Mouse (Mus musculus) testis, postnatal 10 days (tissue): ENCODE measurements around the gene Erf.
A peak's percentile ranks its signal among the peaks of the same experiment; 100 is the strongest.

Experiments used
- DNase-seq: peaks from one replicate; pipeline ENCODE4 v3.0.0; 2021; ENCODE audit warnings: low spot score

The Erf gene

GRCm38 (mm10) chr7:25250141-25250972, at the start of gene Erf:
Gene Erf, minus strand, starts transcription at chr7:25250761.
- DNase-seq = peak; percentile 99

- DNase-seq = peak; percentile 90
Measured at GRCm38 (mm10) chr7:25297454-25298325, 47.1 kb upstream of the Erf start, which contains the start of gene Pafah1b3. Gene Pafah1b3, minus strand, starts transcription at chr7:25297986.

GRCm38 (mm10) chr7:25296945-25297453, 46.4 kb upstream of the Erf start:
- peak; percentile 73 for DNase-seq

GRCm38 (mm10) chr7:25294960-25295722, 44.6 kb upstream of the Erf start:
- DNase-seq = peak; percentile 40

- DNase-seq = no peak
Measured at GRCm38 (mm10) chr7:25294495-25294894, 43.9 kb upstream of the Erf start.

- DNase-seq = peak; percentile 51
Measured at GRCm38 (mm10) chr7:25293191-25293739, 42.7 kb upstream of the Erf start.

- DNase-seq = peak; percentile 59
Measured at GRCm38 (mm10) chr7:25292107-25292506, 41.5 kb upstream of the Erf start.

GRCm38 (mm10) chr7:25290911-25291310, 40.4 kb upstream of the Erf start:
- peak; percentile 85 for DNase-seq

GRCm38 (mm10) chr7:25290463-25290862, 39.9 kb upstream of the Erf start:
- DNase-seq = no peak

GRCm38 (mm10) chr7:25289925-25290324, 39.4 kb upstream of the Erf start:
- no peak for DNase-seq

GRCm38 (mm10) chr7:25288721-25289120, 38.2 kb upstream of the Erf start:
- DNase-seq = no peak

GRCm38 (mm10) chr7:25288011-25288410, 37.5 kb upstream of the Erf start:
- no peak for DNase-seq

GRCm38 (mm10) chr7:25286989-25287388, 36.4 kb upstream of the Erf start:
- DNase-seq = peak; percentile 49

GRCm38 (mm10) chr7:25285511-25286238, 35.1 kb upstream of the Erf start:
- DNase-seq = peak; percentile 47

- DNase-seq = peak; percentile 76
Measured at GRCm38 (mm10) chr7:25284766-25285165, 34.2 kb upstream of the Erf start.

- no peak for DNase-seq
Measured at GRCm38 (mm10) chr7:25284171-25284570, 33.6 kb upstream of the Erf start.

GRCm38 (mm10) chr7:25283637-25284036, 33.1 kb upstream of the Erf start:
- peak; percentile 54 for DNase-seq

- DNase-seq = peak; percentile 75
Measured at GRCm38 (mm10) chr7:25282731-25283211, 32.2 kb upstream of the Erf start.

- peak; percentile 99 for DNase-seq
Measured at GRCm38 (mm10) chr7:25281734-25282601, 31.4 kb upstream of the Erf start.
